Mouse (Mus musculus) regulatory T cell (primary cell): Measurements from ENCODE around the gene Olfr1254.

Experiments used
- in situ Hi-C: fragments of 300-600 bp; cut with MboI, MseI; formaldehyde crosslinking; loops from one replicate; pipeline ENCODE4 v1.15.1; 2025; ENCODE audit warnings: high pct_unique_total_duplicates

Olfr1254 gene

GRCm38 (mm10) chr2:89793519-89793918, at the start of gene Olfr1254:
Gene Olfr1254 (minus strand): TSS chr2:89793619.
- in situ Hi-C loops: no loop called here

GRCm38 (mm10) chr2:89841455-89841854, 48.0 kb upstream of the Olfr1254 start, which contains the start of gene Olfr1256:
Gene Olfr1256 (minus strand): TSS chr2:89841555.
- in situ Hi-C loops: no loop called here

GRCm38 (mm10) chr2:89820216-89820615, 26.8 kb upstream of the Olfr1254 start:
- in situ Hi-C loops: no loop called here

GRCm38 (mm10) chr2:89811751-89812150, 18.3 kb upstream of the Olfr1254 start, which contains the start of gene Olfr1255:
Gene Olfr1255 (plus strand): TSS chr2:89812051.
- in situ Hi-C loops: no loop called here

GRCm38 (mm10) chr2:89810751-89811150, 17.3 kb upstream of the Olfr1254 start:
- in situ Hi-C loops: no loop called here

GRCm38 (mm10) chr2:89799583-89799982, 6.2 kb upstream of the Olfr1254 start:
- in situ Hi-C loops: no loop called here

- in situ Hi-C loops: no loop called here
Observed at GRCm38 (mm10) chr2:89756990-89757389, 36.4 kb downstream of the Olfr1254 start, which contains the start of gene Olfr1253. Gene Olfr1253 (minus strand): TSS chr2:89757090.
